Mouse (Mus musculus): ENCODE data around the gene Sh3gl3. TPM values are rescaled to one million over a fixed set of nuclear protein-coding genes. Genes with fewer than 3 reads are reported as not detected.

The Sh3gl3 gene
- polyA plus RNA-seq, 1 experiment from 2014 or later: 93.8 TPM

Other genes starting within 250 kb of the Sh3gl3 start
- gene Hdgfl3, start 239.4 kb upstream of the Sh3gl3 start, polyA plus RNA-seq (2014; fragmentation: Nextera tagmentation; extraction: Ambion mirVana): 90.7 and 93.2 TPM in 2 replicates
- gene Bnc1, start 181.5 kb upstream of the Sh3gl3 start, polyA plus RNA-seq (2014; fragmentation: Nextera tagmentation; extraction: Ambion mirVana): 0.11 and 5.6 TPM in 2 replicates
- 0.75 and 1.4 TPM in 2 replicates for gene Adamtsl3, start 161.9 kb downstream of the Sh3gl3 start, polyA plus RNA-seq (2014; fragmentation: Nextera tagmentation; extraction: Ambion mirVana)